Mouse (Mus musculus): ENCODE data around the gene Pabpc1l.

Pabpc1l gene

DNA sequence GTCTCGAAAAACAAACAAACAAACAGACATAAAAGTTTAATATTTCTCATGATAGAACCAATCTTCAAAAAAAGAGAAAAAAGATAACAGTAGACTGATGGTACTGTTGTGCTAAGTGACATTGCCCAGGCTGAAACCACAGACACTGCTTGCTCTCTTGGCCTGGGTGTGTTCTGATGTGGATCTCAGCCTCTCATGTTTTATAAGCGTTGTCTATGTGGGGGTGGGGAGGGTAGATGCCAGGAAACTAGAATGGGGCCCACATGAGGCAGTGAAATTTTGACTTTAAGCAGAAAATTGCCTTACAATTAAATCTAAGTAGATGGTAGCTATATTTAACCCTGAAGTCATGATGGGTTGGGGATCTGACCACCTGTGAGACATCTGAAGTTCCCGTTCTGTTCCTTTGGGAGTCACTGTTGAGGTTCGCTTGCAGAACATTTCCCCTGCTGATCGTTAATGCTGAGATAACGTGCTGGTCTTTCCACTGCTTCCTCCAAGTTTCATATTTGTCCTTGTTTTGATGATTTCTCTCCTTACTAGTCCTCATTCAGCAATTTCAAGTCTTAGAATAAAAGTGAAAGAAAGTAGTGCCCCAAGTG lies 62.3 kb downstream of the Pabpc1l start:
- DNase-seq (ENCODE audit: low spot score): no peak

DNA sequence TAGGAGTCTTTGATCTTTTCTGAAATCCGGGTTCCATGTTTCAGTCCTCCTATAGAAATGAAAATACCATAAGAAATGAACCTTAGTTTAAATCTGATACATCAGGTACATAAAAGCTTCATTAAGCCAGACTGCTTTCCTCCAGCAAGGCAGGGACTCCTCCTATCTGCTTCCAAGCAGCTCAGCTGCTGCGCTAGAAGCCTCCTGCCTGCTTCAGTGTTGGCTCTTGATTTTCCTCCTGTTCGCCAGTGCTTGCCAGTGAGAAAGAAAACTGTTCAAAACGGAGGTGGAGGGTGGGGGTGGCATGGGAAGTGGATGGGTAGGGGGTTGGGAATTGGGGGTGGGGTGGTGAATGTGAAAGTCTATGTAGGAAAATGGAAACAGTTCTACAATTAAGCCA lies 64.3 kb downstream of the Pabpc1l start:
- no peak for DNase-seq (ENCODE audit: low spot score)

DNA sequence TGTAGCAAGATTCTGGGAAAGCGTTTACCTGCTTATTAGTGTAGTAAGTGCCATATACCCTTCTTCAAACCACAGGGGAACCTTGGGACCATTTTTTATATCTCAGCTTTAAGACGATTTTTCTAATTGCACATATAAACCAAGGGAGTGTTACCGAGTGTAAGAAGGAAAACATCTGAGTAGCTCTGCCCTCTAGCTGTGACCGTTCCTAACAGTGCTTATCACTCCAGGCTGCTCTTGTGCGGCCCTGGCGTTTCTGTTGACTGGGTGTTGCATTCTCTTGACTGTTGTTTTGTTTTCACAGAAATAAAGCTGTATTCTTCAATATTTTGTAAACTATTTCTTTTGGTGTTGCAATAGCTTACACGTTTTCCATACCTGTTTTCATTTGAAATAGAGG lies 68.9 kb downstream of the Pabpc1l start:
- DNase-seq (ENCODE audit: low spot score): no peak

DNA sequence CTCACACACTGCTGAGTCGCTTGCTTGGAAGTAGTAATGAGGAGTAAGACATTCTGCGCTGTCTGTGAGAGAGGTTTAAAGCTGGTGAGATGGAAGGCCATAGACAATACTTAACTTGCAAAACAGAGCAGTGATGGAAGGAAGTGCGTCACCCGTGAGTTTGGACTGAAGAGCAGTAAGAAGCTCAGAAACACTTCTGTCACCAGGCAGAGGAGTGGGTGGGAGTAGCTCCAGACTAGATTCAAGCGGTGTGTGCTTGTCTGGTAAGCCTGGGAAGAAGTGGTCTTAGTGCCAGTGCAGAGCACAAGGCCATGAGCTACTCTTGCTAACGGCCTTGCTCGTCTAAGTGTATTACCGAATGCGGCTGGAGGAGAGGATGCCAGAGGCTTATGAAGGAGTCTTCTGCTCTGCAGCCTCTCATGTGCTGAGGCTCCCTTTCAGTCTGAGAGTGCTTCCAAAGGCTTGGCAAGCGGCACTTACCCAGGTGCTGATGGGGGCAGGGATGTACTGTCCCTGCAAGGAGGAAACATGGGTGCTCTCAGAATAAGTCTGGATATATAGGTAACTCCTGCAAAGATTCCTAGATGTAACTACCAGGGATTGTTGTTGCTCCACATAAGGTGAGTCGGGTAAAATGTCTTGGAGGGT lies 73.5 kb downstream of the Pabpc1l start:
- DNase-seq (ENCODE audit: low spot score): no peak
